Mouse (Mus musculus) neural tube, embryonic 10.5 days (tissue): ENCODE results near the gene Smox.

ENCODE experiments used
- DNase-seq: peaks from one replicate; pipeline ENCODE4 v3.0.0-alpha.2; 2017; ENCODE audit warnings: low spot score; ENCODE audit errors: extremely low spot score

Gene Smox

GRCm38 (mm10) chr2:131551701-131552620 is 60.7 kb downstream of the Smox start:
- DNase-seq: no peak

DNA sequence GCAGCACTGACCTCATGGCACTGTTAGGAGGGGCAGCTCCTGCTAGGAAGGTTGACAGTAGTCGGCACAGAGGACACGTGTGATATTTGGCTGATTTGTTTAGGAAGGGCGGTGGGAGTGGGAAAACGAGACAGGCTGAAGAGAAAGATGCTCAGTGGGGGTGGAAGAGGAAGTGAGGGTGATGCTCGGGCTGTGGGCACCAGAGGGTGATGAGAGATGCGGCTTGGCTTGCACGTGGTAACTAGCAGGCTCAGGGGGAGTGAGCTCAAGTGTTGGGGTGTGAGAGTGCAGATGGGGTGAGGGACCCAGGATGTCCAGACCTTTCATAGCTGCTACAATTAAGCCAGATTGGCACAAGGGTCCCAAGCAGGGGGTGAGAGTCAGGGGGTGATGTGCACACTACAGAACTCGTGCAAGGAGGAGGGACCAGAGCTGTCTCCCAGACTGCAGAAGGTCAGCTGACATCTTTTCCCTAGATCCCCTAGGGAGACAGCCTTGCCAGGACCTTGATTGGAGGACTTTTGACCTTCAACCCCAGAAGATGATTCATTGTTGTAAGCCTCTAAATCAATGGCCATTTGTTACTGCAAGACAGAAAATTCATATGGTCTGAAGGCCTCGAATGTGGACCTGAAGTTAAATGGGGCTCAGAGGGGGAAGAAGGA is 61.6 kb downstream of the Smox start:
- no peak for DNase-seq

- DNase-seq: no peak
Measured at GRCm38 (mm10) chr2:131557896-131558295, 66.6 kb downstream of the Smox start.

- DNase-seq: no peak
Measured at GRCm38 (mm10) chr2:131560205-131560919, 69.1 kb downstream of the Smox start.

DNA sequence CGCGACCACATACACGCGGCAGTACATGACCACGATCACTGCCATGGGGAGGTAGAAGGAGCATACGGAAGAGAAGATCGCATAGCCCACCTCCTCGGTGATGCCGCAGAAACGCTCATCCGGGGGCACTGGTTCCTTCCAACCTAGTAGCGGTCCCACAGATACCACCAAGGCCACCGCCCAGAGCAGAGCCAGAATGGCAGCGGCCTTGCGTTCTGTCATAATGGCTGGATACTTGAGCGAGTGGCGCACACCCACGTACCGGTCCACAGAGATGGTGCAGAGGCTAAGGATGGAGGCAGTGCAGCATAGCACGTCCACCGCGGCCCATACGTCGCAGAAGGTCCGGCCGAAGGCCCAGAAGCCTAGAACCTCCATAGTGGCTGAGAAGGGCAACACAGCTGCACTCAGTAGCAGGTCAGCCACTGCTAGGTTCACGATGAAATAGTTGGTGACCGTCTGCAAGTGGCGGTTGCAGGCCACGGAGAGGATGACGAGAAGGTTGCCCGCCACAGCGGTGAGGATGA is 70.1 kb downstream of the Smox start:
- no peak for DNase-seq

DNA sequence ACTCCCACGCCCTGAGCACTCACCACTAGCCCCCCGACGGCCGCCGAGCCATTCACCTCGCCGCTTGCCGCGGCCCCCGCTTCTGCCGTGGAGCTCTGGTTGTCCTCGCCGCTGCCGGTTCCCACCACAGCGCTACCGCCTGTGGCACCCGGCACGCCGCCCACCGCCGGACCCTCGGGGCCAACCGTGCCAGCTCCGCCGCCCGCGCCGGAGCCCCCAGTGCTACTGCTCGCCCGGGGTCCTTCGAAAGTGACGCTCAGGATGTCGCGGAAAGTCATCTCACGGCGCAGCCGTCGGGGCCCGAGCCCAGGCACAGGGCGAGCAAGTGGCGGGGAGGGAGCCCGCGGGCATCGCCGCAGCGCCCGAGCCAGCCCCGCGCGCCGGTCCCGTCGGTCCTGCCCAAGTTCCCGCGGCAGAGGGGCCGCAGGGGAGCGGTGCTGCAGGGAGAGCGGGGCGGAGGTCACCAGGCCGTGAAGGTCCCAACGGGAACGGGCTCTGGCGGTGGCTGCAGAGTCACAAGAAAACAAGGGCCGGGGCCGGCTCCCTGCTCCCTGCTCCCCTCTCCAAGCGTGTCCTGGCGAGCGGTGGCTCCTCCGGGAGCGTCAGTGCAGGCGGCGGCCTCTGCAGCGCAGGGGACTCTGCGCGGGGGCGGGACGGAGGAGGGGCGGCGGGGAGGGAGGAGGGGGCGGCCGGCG is 70.7 kb downstream of the Smox start, which contains the start of gene Adra1d:
Gene Adra1d, minus strand, starts transcription at position 393 of the 695 bp plus-strand sequence.
- DNase-seq: peak; percentile 75

DNA sequence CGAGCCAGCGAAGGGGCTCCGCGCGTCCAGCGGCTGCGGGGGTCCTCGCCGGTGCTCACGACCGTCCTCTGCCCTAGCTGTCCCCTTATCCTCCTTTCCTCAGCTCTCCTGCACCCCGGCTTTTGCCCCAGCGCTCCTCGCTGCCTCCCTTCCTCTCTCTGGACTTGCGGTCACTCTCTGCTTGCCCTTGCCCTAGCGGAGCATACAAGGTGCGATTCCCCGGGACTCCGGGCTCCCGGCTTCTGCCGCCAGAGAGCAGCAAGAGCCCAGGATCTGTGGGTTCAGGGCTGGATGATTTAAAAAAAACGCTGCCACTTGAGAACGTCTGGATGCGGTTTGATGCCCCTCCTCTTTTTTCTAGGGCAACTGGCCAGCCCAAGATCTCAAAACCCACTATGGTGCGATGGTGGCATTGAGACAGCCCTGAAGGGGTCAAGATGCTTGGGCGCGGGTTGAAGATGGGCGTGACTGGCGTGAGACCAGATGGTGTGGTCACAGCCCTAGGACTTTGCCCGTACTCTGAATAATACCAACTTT is 71.4 kb downstream of the Smox start:
- no peak for DNase-seq
